Mouse (Mus musculus) forebrain, postnatal 0 days (tissue): ENCODE results near the gene Vmn2r7. TPM values are rescaled to one million over a fixed set of nuclear protein-coding genes. Genes with fewer than 3 reads are reported as not detected.
"Not testable (repeated sequence)": the region's sequence is repeated elsewhere in the genome, so short reads cannot be mapped to it uniquely, and the experiment has no call there.

Experiments
- ATAC-seq: fragments of 200-750 bp; cut with Nextera tagmentation; 2 replicates; pipeline ENCODE4 v1.8.0; 2017; ENCODE audit warnings: mild to moderate bottlenecking, moderate library complexity
- DNase-seq: peaks from one replicate; pipeline ENCODE4 v3.0.0-alpha.2; 2015
- H3K27ac ChIP-seq: fragments of 300-500 bp; sonication (generic); 2 replicates; pipeline ENCODE4 v1.5.1; 2014; ENCODE audit warnings: low read depth, mild to moderate bottlenecking, antibody characterized with exemption, low read length, moderate library complexity, mixed read lengths
- H3K27me3 ChIP-seq: fragments of 300-500 bp; sonication (generic); 2 replicates; pipeline ENCODE4 v1.6.1; 2014; ENCODE audit warnings: mild to moderate bottlenecking, low read length, mixed read lengths; ENCODE audit not compliant: insufficient read depth
- H3K36me3 ChIP-seq: fragments of 300-500 bp; sonication (generic); 2 replicates; pipeline ENCODE4 v1.6.1; 2014; ENCODE audit warnings: mild to moderate bottlenecking, moderate library complexity; ENCODE audit not compliant: insufficient read depth
- H3K4me1 ChIP-seq: fragments of 300-500 bp; sonication (generic); 2 replicates; pipeline ENCODE4 v1.6.1; 2014; ENCODE audit warnings: antibody characterized with exemption; ENCODE audit not compliant: insufficient read depth
- H3K4me2 ChIP-seq: fragments of 300-500 bp; sonication (generic); 2 replicates; pipeline ENCODE4 v1.6.1; 2014; ENCODE audit warnings: low read depth, mild to moderate bottlenecking, moderate library complexity
- H3K4me3 ChIP-seq: fragments of 300-500 bp; sonication (generic); 2 replicates; pipeline ENCODE4 v1.5.1; 2014; ENCODE audit warnings: low read depth, low read length, mixed read lengths
- H3K9ac ChIP-seq: fragments of 300-500 bp; sonication (generic); 2 replicates; pipeline ENCODE4 v1.6.1; 2014; ENCODE audit warnings: mild to moderate bottlenecking
- H3K9me3 ChIP-seq: fragments of 300-500 bp; sonication (generic); 2 replicates; pipeline ENCODE4 v1.6.1; 2016; ENCODE audit warnings: low read length
- CTCF ChIP-seq: sonication (generic); IDR thresholded peaks from 2 replicates; pipeline ENCODE4 v1.5.1; 2016; ENCODE audit warnings: antibody characterized with exemption, control low read depth, low read depth
- WGBS: fragments of 180-500 bp; shearing (Covaris S2); extraction: QIAGEN DNeasy Blood & Tissue Kit; methylation state at CpG from one replicate; pipeline ENCODE4 v1.1.7; 2014; 5-methylcytosine and 5-hydroxymethylcytosine counted together
- polyA plus RNA-seq: library from polyadenylated mRNA; unstranded; fragments of >200 nt; fragmentation: Nextera tagmentation; extraction: Ambion mirVana; gene quantifications from 2 replicates; pipeline ENCODE4 v1.2.1, GENCODE M21; 2015
- total RNA-seq: library from RNA; depleted of rRNA; stranded (reverse); fragments of >200 nt; gene quantifications from 2 replicates; pipeline ENCODE4 v1.2.3, GENCODE M21; 2014

Gene Vmn2r7
- total and polyA plus RNA-seq, 2 experiments from 2014 or later, result not detected

GRCm38 (mm10) chr3:64791245-64791591 lies 53.3 kb downstream of the Vmn2r7 start:
- ATAC-seq (peak; percentile 36; the same call in 1 of the 2 replicates), DNase-seq (no peak)
- no peak for TF ChIP-seq CTCF
- H3K9me3 ChIP-seq, result no peaks in the 10 kb centered on the region
- WGBS, result 47% methylated on average over 6 of the region's 6 CpGs
- no peaks in the 10 kb centered on the region for H3K4me1 ChIP-seq
- no peak overlapping the region for H3K27ac ChIP-seq
- no peak overlapping the region for H3K4me2 ChIP-seq
- H3K9ac ChIP-seq, result no peak overlapping the region
- no peaks in the 10 kb centered on the region for H3K36me3 ChIP-seq
- H3K4me3 ChIP-seq, result no peak overlapping the region
- no peaks in the 10 kb centered on the region for H3K27me3 ChIP-seq

DNA sequence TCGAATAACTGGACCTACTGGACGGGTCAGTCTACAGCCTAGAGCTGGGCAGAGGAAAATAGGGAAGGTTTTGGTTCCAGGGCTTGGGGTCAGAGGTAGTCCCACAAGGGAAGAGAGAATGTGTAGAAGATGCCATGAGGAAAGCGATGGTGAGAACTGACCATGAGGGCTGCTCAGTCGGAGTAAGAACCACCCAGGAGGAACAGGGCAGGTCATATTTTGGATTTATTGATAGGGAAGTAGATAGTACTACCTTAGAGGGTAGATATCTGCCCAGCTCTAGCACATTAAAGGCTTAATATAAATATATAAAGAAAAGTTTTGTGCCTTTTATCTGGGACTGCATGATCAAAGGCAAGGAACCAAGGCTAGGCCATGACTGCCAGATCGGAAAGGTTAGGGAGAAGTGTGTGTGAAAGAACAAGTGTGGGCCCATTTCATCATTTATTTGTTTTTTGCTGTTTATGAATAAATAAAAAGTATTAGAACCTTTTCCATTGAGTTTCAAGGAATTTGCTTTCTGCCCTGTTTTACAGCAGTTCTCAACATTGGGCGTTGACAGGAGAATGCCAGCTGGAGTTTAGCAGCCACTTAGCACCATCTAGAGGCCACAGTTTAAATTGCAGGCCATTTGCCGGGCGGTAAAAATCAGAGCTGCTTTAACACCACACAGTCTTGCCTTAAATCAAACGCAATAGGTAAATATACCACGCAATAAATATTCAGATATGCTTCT lies 53.9 kb downstream of the Vmn2r7 start:
- DNase-seq, result peak; percentile 87
- WGBS, result 53% methylated on average over 10 of the region's 10 CpGs

DNA sequence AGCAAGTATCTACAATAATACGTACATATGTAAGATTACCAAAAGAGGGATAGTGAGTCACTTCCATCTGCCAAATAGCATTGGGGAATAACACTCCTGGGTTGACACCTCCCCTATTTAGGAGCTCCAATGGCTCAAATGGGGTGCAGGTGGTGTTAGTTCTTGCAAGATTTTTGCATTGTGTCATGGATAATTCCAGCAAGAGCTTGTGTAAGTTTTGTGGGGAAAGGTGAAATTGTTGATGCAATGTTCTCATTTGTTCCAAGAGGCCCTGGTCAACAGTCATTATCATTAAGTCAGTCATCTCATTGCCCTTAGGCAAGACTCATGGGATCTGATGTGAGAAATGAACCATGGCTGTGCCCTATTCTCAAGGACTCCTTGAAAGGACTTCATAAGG lies 61.7 kb downstream of the Vmn2r7 start:
- no peaks in the 10 kb centered on the region for H3K4me1 ChIP-seq
- no peaks in the 10 kb centered on the region for H3K36me3 ChIP-seq
- no peak for TF ChIP-seq CTCF
- H3K9ac ChIP-seq, result no peak overlapping the region
- no peaks in the 10 kb centered on the region for H3K9me3 ChIP-seq
- no peak for DNase-seq
- WGBS, result 94% methylated on average over 1 of the region's 1 CpGs
- no peak overlapping the region for H3K27ac ChIP-seq
- H3K4me2 ChIP-seq, result no peak overlapping the region
- no peak overlapping the region for H3K4me3 ChIP-seq
- no peaks in the 10 kb centered on the region for H3K27me3 ChIP-seq
- no peak for ATAC-seq

More for the DNA sequence above, 53.9 kb downstream of the Vmn2r7 start:
- Histone ChIP-seq H3K36me3 (no peaks in the 10 kb centered on the region), H3K4me1 (no peaks in the 10 kb centered on the region), H3K27ac (no peak overlapping the region), H3K9ac (no peak overlapping the region), H3K4me2 (no peak overlapping the region), H3K4me3 (no peak overlapping the region), H3K9me3 (no peaks in the 10 kb centered on the region), H3K27me3 (no peaks in the 10 kb centered on the region)
- TF ChIP-seq CTCF, result peak; percentile 88
- peak; percentile 87 for ATAC-seq

GRCm38 (mm10) chr3:64772132-64772531 lies 72.4 kb downstream of the Vmn2r7 start:
- 68% methylated on average over 1 of the region's 1 CpGs for WGBS
- ATAC-seq (peak; percentile 55), DNase-seq (no peak)
- TF ChIP-seq CTCF, result no peak
- Histone ChIP-seq H3K9me3 (no peaks in the 10 kb centered on the region), H3K36me3 (no peaks in the 10 kb centered on the region), H3K27me3 (no peaks in the 10 kb centered on the region), H3K4me1 (no peaks in the 10 kb centered on the region), H3K4me3 (no peak overlapping the region), H3K4me2 (no peak overlapping the region), H3K9ac (no peak overlapping the region), H3K27ac (no peak overlapping the region)

DNA sequence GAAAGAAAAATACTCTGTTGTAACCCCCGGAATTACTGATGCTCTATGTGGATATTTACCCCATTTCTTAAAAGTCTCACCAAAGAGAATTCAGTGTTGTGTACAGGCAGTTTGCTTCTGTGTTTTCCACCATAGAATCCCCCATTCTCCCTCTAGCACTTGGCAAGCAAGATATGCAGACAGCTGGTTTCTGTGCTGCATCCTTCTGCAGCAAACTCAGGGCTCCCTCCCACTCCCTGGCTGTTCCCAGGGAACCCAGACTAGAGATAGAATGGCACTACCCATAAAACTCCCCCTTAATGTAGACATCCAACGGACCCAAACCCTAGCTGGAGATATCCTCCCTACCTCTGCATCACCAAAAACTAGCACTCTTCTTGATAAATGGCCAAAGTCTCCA lies 88.4 kb downstream of the Vmn2r7 start:
- no peaks in the 10 kb centered on the region for H3K27me3 ChIP-seq
- peak; percentile 29 for DNase-seq
- no peaks in the 10 kb centered on the region for H3K9me3 ChIP-seq
- H3K4me1 ChIP-seq, result no peaks in the 10 kb centered on the region
- H3K36me3 ChIP-seq, result no peaks in the 10 kb centered on the region
- peak; percentile 78 for ATAC-seq
- TF ChIP-seq CTCF, result no peak
- H3K27ac ChIP-seq, result no peak overlapping the region
- H3K4me3 ChIP-seq, result no peak overlapping the region
- H3K9ac ChIP-seq, result no peak overlapping the region
- 75% methylated on average over 2 of the region's 2 CpGs for WGBS
- H3K4me2 ChIP-seq, result no peak overlapping the region

- not testable (repeated sequence) for H3K9me3 ChIP-seq, H3K27me3 ChIP-seq, H3K9ac ChIP-seq, H3K4me2 ChIP-seq, ATAC-seq, H3K27ac ChIP-seq, H3K36me3 ChIP-seq, H3K4me3 ChIP-seq, H3K4me1 ChIP-seq, DNase-seq
- WGBS, result 59% methylated on average over 3 of the region's 3 CpGs
Measured at GRCm38 (mm10) chr3:64727187-64727970, 117.2 kb downstream of the Vmn2r7 start.

DNA sequence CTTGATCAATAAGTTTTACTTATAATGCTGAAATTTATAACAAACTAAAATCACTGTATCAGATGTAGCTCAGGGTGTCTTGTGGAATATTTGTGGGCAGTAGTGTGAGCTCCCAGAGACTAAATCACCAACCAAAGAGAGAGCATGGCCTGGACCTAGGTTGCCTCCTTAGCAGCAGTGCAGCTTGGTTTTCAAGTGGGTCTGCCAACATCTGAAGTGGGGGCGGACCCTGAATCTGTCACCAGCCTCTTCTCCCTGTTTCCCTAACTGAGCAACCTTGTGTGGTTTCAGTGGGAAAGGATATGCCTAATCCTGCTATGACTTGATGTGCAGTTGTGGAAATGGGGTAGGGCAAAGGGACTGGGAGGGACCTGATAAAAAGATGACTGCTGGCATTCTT lies 118.8 kb downstream of the Vmn2r7 start:
- not testable (repeated sequence) for H3K4me2 ChIP-seq, H3K27me3 ChIP-seq, H3K9ac ChIP-seq, H3K36me3 ChIP-seq, ATAC-seq, H3K4me3 ChIP-seq, H3K4me1 ChIP-seq, H3K9me3 ChIP-seq, DNase-seq, H3K27ac ChIP-seq
- WGBS, result 97% methylated on average over 1 of the region's 1 CpGs

DNA sequence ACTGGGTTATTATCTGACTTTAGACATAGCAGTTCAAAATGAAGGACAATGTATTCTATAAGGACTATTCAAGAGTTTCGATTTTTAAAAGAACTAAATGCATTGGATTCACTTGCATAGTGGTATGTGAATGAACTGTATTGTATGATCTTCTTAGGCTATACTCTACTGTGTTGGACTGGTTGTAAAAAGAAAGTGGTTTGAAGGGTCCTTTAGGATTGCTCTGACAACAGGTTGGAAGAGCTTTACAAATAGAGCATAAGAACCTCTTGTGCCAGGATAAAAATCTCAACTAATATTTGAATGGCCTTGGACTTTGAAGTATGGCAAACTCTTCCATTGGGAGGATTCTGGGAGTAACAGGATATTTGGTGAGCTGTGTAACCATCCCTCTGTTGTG lies 168.5 kb downstream of the Vmn2r7 start:
- H3K9me3 ChIP-seq, ATAC-seq, DNase-seq, H3K27ac ChIP-seq, H3K4me1 ChIP-seq, H3K36me3 ChIP-seq, H3K4me2 ChIP-seq, H3K4me3 ChIP-seq, H3K27me3 ChIP-seq, H3K9ac ChIP-seq: not testable (repeated sequence)
- 90% methylated on average over 1 of the region's 1 CpGs for WGBS
